Mouse (Mus musculus) megakaryocyte-erythroid progenitor cell, adult 5-6 weeks (primary cell): ENCODE measurements around the gene Olfr455. TPM values are rescaled to one million over a fixed set of nuclear protein-coding genes. Genes with fewer than 3 reads are reported as not detected.

Experiments used
- ATAC-seq: replicated peaks from 2 replicates; pipeline ENCODE4 v1.8.0; 2016; ENCODE audit warnings: mild to moderate bottlenecking, inconsistent platforms; ENCODE audit not compliant: severe bottlenecking, poor library complexity, low FRiP score, low TSS enrichment
- total RNA-seq, 2 experiments: library from RNA; stranded (forward) in 1 of 2; stranded (reverse) in 1 of 2; fragments of 200-1000, 215-1000 nt in 1 of 2; fragments of >200 nt in 1 of 2; fragmentation: Nextera tagmentation in 1 of 2; gene quantifications; 2 replicates each; pipeline ENCODE4 v1.2.3; 2014 to 2017

Olfr455 gene
- total RNA-seq, 2 experiments from 2014 or later, result not detected

DNA sequence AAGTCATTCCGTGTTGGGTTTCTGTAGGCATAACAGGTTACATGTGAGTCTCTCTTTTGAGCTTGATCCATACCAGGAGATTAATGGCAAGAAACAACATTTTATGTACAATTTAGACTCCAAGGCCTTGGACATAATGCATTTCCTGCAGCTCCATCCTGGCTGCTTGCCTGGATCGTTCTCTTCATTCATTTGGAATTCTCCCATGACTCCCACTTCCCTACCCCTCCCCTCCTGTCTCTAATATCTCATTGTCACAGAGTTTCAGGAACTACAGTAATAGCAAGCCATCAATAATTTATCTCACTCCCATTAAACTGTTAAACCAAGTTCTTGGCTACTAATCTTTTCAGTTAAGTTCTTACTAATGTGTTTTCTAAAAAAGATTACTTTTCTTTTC lies 43.9 kb downstream of the Olfr455 start:
- no peak for ATAC-seq

DNA sequence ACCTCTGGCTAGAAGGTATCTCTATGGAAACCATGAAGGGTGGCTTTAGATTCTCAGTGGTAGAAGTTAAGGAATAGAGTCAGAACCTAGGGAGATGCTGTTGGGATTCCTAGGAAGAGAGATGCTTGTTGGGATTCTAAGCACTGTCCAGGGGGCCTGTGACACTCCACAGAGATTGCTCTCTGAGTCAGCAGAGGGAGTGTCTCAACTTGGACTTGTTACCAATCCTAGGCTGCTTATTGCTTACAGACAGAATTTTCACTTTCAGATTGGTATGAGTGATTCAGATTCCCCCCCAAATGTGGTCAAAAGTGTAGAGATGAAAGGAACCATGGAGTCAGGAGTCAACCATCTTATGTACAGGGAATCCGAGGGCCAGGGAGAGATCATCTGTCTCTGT lies 57.7 kb downstream of the Olfr455 start:
- ATAC-seq, result no peak

DNA sequence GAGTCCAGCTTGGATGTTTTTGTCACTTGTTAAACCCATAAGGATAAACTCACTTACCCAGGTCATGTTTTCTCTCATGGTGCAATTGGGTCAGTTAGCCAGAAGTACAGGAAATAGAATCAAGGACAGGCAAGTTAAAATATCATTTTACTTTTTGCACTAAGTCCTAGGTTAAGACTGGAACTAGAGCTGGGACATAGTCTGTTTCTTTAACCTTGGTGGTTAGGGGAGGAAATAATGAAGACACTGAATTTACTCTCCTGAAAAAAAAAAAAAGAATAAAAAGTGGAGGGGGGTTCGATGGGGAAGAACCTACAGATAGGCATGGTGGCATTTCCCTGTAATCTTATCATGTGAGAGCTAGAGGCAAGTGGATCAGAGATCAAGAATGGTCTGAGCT lies 60.3 kb downstream of the Olfr455 start, which contains the start of gene Olfr456:
Gene Olfr456 (minus strand): TSS at position 101 of the 400 bp plus-strand sequence.
- ATAC-seq, result no peak

Other genes with a start within 250 kb of the Olfr455 start
- gene Fam131b, start 222.9 kb downstream of the Olfr455 start, total RNA-seq (2014; fragmentation: Nextera tagmentation), result not detected in 2 replicates
- gene Fam131b, start 222.9 kb downstream of the Olfr455 start, total RNA-seq (2017), result not detected in 2 replicates
- gene Zyx, start 198.0 kb downstream of the Olfr455 start, total RNA-seq (2014; fragmentation: Nextera tagmentation), result 43.6 and 51.9 TPM in 2 replicates
- 8.7 and 15.9 TPM in 2 replicates for gene Zyx, start 198.0 kb downstream of the Olfr455 start, total RNA-seq (2017)
- gene Epha1, start 174.3 kb downstream of the Olfr455 start, total RNA-seq (2014; fragmentation: Nextera tagmentation), result not detected in 2 replicates
- gene Epha1, start 174.3 kb downstream of the Olfr455 start, total RNA-seq (2017), result not detected in 2 replicates
- 1.3 TPM in 1 of 2 replicates, not detected in the other for gene Tas2r143, start 147.3 kb downstream of the Olfr455 start, total RNA-seq (2014; fragmentation: Nextera tagmentation)
- not detected in 2 replicates for gene Tas2r143, start 147.3 kb downstream of the Olfr455 start, total RNA-seq (2017)
- not detected in 2 replicates for gene Tas2r135, start 142.2 kb downstream of the Olfr455 start, total RNA-seq (2014; fragmentation: Nextera tagmentation)
- not detected in 2 replicates for gene Tas2r135, start 142.2 kb downstream of the Olfr455 start, total RNA-seq (2017)
- gene Tas2r126, start 113.1 kb downstream of the Olfr455 start, total RNA-seq (2014; fragmentation: Nextera tagmentation), result not detected in 2 replicates
- gene Tas2r126, start 113.1 kb downstream of the Olfr455 start, total RNA-seq (2017), result not detected in 2 replicates
- not detected in 2 replicates for gene Olfr458, start 82.4 kb downstream of the Olfr455 start, total RNA-seq (2014; fragmentation: Nextera tagmentation)
- not detected in 2 replicates for gene Olfr458, start 82.4 kb downstream of the Olfr455 start, total RNA-seq (2017)
- gene Olfr457, start 71.3 kb downstream of the Olfr455 start, total RNA-seq (2014; fragmentation: Nextera tagmentation), result not detected in 2 replicates
- not detected in 2 replicates for gene Olfr457, start 71.3 kb downstream of the Olfr455 start, total RNA-seq (2017)
- not detected in 2 replicates for gene Olfr456, start 60.4 kb downstream of the Olfr455 start, total RNA-seq (2014; fragmentation: Nextera tagmentation)
- not detected in 2 replicates for gene Olfr456, start 60.4 kb downstream of the Olfr455 start, total RNA-seq (2017)
- not detected in 2 replicates for gene Tcaf3, start 50.1 kb upstream of the Olfr455 start, total RNA-seq (2014; fragmentation: Nextera tagmentation)
- gene Tcaf3, start 50.1 kb upstream of the Olfr455 start, total RNA-seq (2017), result not detected in 2 replicates
- gene Tcaf2, start 97.7 kb upstream of the Olfr455 start, total RNA-seq (2014; fragmentation: Nextera tagmentation), result not detected in 2 replicates
- gene Tcaf2, start 97.7 kb upstream of the Olfr455 start, total RNA-seq (2017), result not detected in 2 replicates
- 0.35 and 1.1 TPM in 2 replicates for gene Tcaf1, start 162.5 kb upstream of the Olfr455 start, total RNA-seq (2014; fragmentation: Nextera tagmentation)
- 1.2 and 2.3 TPM in 2 replicates for gene Tcaf1, start 162.5 kb upstream of the Olfr455 start, total RNA-seq (2017)
- not detected in 2 replicates for gene Olfr453, start 191.8 kb upstream of the Olfr455 start, total RNA-seq (2014; fragmentation: Nextera tagmentation)
- not detected in 2 replicates for gene Olfr453, start 191.8 kb upstream of the Olfr455 start, total RNA-seq (2017)
- not detected in 2 replicates for gene Olfr38, start 208.8 kb upstream of the Olfr455 start, total RNA-seq (2014; fragmentation: Nextera tagmentation)
- gene Olfr38, start 208.8 kb upstream of the Olfr455 start, total RNA-seq (2017), result not detected in 2 replicates
- not detected in 2 replicates for gene Olfr452, start 237.5 kb upstream of the Olfr455 start, total RNA-seq (2014; fragmentation: Nextera tagmentation)
- not detected in 2 replicates for gene Olfr452, start 237.5 kb upstream of the Olfr455 start, total RNA-seq (2017)